Mouse (Mus musculus) mesoderm, embryonic 11.5 days (tissue): ENCODE results near the gene Vwa5b1.

Source experiments
- DNase-seq: peaks from one replicate; pipeline ENCODE4 v3.0.0-alpha.2; 2012; ENCODE audit warnings: low read depth, low spot score

The Vwa5b1 gene

DNA sequence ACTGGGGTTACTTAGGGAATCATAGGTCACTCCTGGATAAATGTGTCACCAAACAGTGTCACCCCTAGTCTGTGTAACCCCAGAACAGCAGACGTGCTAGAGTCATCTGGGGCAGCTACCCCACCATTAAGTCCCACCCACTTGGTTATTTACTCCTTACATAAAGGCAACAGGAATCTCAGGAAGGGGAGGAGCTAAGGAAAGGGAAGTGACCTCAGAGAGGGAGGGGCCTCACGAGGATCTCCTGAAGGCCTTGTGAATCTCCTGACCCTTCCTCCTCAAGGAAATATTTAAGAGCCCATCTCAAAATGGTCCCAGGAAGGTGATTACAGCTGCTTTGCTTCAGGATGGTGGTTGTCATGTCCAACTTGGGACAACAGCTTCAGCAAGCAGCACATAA is 103.9 kb downstream of the Vwa5b1 start:
- DNase-seq, result no peak

DNA sequence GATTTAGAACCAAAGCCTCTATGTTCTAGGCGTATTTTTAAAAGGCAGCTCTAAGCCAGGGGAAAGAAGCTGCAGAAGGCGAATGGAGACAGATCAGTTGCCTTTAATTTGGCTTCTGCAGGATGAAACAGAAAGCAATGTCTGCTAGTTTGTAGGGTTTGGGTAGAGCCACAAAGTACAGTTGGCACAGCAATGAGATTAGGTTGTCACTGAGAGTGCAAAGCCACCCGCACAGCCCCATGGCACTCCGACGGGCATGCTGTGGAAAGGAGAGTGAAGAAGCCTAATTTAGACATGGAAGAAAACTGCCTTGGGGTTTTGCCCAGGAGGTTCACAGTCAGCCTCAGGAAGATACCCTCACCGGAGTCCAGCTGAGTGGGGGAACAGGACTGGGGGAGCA is 105.7 kb downstream of the Vwa5b1 start:
- DNase-seq, result no peak

DNA sequence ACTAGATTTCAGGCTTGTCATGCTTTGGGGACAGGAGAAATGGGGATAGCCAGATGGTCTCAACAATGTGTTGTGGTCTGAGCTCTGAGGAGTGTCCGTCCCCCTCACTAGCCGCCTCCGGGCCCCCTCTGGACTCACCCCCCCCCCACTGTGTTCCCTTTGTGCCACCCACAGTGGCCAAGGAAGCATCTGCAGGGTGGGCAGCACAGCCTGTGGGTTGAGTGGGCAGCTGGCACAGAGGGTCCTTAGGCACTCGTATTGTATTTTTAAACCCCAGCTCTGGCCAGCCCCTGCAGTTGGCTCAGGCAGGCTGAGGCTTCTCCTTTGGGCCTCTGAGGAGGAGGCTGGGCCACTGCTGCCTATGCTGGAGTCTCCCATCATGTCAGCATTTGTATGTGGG is 110.0 kb downstream of the Vwa5b1 start:
- no peak for DNase-seq

DNA sequence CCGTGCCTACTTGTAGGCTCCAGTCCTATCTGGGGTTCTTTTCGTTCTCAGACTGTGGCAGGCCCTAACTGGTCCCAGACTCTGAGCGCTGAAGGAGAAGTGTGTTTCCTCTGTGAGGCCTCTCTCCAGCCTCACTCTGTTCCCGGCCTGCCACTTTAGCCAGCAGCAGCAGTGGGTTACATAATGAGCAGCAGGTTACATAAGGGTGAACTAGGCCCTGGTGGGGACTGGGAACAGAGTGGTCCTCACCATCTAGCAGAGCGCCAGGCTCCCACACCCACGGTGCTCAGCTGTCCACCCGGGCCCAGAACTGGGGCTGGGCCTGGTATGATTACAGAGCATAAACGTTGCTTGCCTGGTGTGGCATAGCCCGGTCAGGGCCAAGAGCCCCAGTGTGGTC is 110.9 kb downstream of the Vwa5b1 start:
- no peak for DNase-seq

DNA sequence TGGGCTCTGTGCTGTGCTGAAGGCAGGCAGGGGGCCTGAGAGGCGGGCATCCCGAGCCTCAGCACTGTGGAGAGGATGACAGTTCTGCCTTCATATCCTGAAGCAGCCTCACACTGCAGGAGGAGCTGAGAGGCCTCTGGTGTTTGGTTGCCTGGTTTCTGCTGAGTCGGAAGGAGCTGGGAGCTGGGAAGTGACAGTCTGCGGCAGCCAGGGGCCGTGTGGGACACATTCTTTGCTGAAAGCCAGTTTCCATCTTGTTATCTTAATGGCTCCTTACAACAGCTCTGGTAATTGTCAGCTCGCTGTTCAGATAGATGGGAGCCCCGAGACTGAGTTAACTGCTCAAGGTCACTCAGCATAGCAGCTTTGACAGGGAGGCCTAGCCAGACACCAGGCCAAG is 111.9 kb downstream of the Vwa5b1 start:
- no peak for DNase-seq

DNA sequence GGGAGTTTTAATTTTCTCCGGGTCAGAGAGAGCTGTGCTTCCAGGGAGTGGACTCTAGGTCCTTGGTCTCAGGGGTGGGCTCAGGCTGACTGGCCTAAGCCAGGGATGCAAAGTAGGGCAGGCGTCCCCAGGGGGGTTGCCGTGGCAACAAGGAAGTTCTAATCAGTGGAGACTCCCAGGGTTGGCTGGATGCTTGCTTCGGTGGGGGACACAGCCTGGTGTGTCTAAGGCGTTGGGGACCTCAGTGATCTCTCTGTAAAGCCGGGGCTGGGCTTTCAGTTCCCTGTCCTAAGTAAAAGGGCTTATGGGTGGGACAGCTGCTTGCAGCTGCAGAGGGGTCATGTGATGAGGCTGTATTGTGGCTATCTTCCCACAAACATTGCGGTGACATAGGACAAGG is 113.4 kb downstream of the Vwa5b1 start:
- peak; percentile 58 for DNase-seq

DNA sequence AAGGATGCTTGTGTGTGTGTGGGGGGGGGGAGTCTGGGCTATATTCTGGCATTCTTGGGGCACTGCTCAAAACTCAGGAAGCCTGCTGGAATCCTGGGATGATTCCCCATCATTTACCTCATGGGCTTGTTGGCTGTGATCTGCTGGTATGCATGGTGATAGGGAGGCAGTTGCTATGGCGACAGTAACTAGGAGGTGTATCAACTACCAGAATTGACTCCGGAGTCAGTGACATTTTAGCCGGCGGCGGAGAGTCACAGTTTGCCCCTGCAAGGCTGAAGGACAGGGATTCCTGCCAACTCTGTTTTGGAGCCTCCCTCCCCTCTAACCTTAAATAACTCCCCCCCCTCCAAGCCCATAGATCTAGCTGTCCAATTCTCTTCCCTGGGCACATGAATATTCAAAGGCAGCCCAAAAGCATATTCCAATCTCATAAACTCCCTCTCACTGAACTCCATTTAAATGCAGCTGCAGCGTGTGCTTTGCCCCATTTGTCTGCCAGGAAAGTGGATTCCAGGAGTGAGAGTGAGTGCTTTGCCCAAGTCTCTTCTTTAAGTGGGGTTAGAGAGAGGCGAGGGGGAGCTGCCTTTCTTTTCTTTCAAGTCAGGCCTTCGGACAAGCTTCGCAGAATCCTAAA is 118.4 kb downstream of the Vwa5b1 start:
- DNase-seq, result peak; percentile 47

DNA sequence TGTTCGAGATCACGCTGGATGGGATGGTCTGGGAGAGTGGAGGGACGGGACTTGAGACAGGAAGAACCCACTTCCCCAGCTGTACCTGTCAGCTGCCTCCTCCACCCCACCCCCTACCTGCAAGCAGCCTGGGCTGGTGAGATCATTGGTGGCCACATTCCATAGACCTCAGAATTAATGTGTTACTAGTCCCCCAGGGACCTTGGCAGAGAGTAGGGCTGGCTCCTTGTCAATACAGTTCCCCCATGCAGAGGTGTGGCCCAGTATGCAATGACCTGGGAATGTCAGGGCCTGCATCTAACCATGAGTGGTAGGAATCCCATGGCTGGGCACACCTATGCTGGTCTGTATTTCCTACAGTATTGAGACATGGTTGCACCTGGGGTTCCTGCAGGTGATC is 119.2 kb downstream of the Vwa5b1 start:
- no peak for DNase-seq
